Mouse (Mus musculus) layer of hippocampus, adult 8-10 months (tissue): Measurements from ENCODE around the gene Cc2d2a. TPM values are rescaled to one million over a fixed set of nuclear protein-coding genes. Genes with fewer than 3 reads are reported as not detected.

Experiments
- DNase-seq, 2 experiments: peaks; one replicate each; pipeline ENCODE4 v3.0.0; 2022; ENCODE audit warnings: low spot score in 2 of 2
- total RNA-seq, 4 experiments: library from RNA; stranded (reverse); gene quantifications; 2 replicates each; pipeline ENCODE4 v1.2.4; 2022

Gene Cc2d2a
- total RNA-seq, 4 experiments from 2014 or later, result 19.5 to 26.2 (median 21.2) TPM

- DNase-seq, result no peak
Measured at GRCm38 (mm10) chr5:43728375-43729165, 66.4 kb downstream of the Cc2d2a start.

- no peak for DNase-seq
Measured at GRCm38 (mm10) chr5:43732381-43732780, 70.2 kb downstream of the Cc2d2a start.

- no peak for DNase-seq
Measured at GRCm38 (mm10) chr5:43744187-43744586, 82.0 kb downstream of the Cc2d2a start.

- no peak for DNase-seq
Measured at GRCm38 (mm10) chr5:43745156-43745555, 83.0 kb downstream of the Cc2d2a start.

- DNase-seq, result no peak
Measured at GRCm38 (mm10) chr5:43748039-43748438, 85.9 kb downstream of the Cc2d2a start.

- DNase-seq, result no peak
Measured at GRCm38 (mm10) chr5:43749092-43749491, 86.9 kb downstream of the Cc2d2a start.

GRCm38 (mm10) chr5:43770618-43771354, 108.6 kb downstream of the Cc2d2a start:
- DNase-seq, result no peak

GRCm38 (mm10) chr5:43771555-43771954, 109.4 kb downstream of the Cc2d2a start:
- DNase-seq, result no peak

GRCm38 (mm10) chr5:43776407-43776806, 114.3 kb downstream of the Cc2d2a start:
- DNase-seq, result no peak

- no peak for DNase-seq
Measured at GRCm38 (mm10) chr5:43776993-43777392, 114.8 kb downstream of the Cc2d2a start.

GRCm38 (mm10) chr5:43778583-43778982, 116.4 kb downstream of the Cc2d2a start:
- no peak for DNase-seq

GRCm38 (mm10) chr5:43781423-43781976, 119.4 kb downstream of the Cc2d2a start:
- DNase-seq, result no peak

GRCm38 (mm10) chr5:43781977-43782930, 120.1 kb downstream of the Cc2d2a start:
- peak; percentile 60 to 73 for DNase-seq

GRCm38 (mm10) chr5:43783996-43784395, 121.8 kb downstream of the Cc2d2a start:
- DNase-seq, result no peak

- DNase-seq, result no peak
Measured at GRCm38 (mm10) chr5:43786607-43787006, 124.5 kb downstream of the Cc2d2a start.

GRCm38 (mm10) chr5:43787976-43788752, 126.0 kb downstream of the Cc2d2a start:
- no peak for DNase-seq
